Mouse (Mus musculus) hindbrain, postnatal 0 days (tissue): ENCODE data around the gene Amh. TPM values are rescaled to one million over a fixed set of nuclear protein-coding genes. Genes with fewer than 3 reads are reported as not detected.
"Not testable (repeated sequence)": the region's sequence is repeated elsewhere in the genome, so short reads cannot be mapped to it uniquely, and the experiment has no call there.

ENCODE experiments used
- ATAC-seq: fragments of 200-750 bp; cut with Nextera tagmentation; 2 replicates; pipeline ENCODE4 v1.8.0; 2017; ENCODE audit warnings: mild to moderate bottlenecking, moderate TSS enrichment, moderate library complexity
- DNase-seq: peaks from one replicate; pipeline ENCODE4 v3.0.0-alpha.2; 2015; ENCODE audit warnings: low spot score
- H3K27ac ChIP-seq: fragments of 300-500 bp; sonication (generic); 2 replicates; pipeline ENCODE4 v1.5.1; 2014; ENCODE audit warnings: mild to moderate bottlenecking
- H3K27me3 ChIP-seq: fragments of 300-500 bp; sonication (generic); 2 replicates; pipeline ENCODE4 v1.6.1; 2014; ENCODE audit warnings: low read length, mixed read lengths; ENCODE audit not compliant: insufficient read depth
- H3K36me3 ChIP-seq: fragments of 300-500 bp; sonication (generic); 2 replicates; pipeline ENCODE4 v1.6.1; 2014; ENCODE audit warnings: low read length, mixed read lengths; ENCODE audit not compliant: insufficient read depth
- H3K4me1 ChIP-seq: fragments of 300-500 bp; sonication (generic); 2 replicates; pipeline ENCODE4 v1.6.1; 2014; ENCODE audit warnings: antibody characterized with exemption, low read length, mixed read lengths; ENCODE audit not compliant: insufficient read depth
- H3K4me2 ChIP-seq: fragments of 300-500 bp; sonication (generic); 2 replicates; pipeline ENCODE4 v1.6.1; 2014; ENCODE audit warnings: low read depth, mild to moderate bottlenecking, low read length, moderate library complexity, mixed read lengths
- H3K4me3 ChIP-seq: fragments of 300-500 bp; sonication (generic); 2 replicates; pipeline ENCODE4 v1.5.1; 2014; ENCODE audit warnings: low read length
- H3K9ac ChIP-seq: fragments of 300-500 bp; sonication (generic); replicated peaks from 2 replicates; pipeline ENCODE4 v1.6.1; 2014; ENCODE audit warnings: mild to moderate bottlenecking, low read length, moderate library complexity, mixed read lengths
- H3K9me3 ChIP-seq: fragments of 300-500 bp; sonication (generic); 2 replicates; pipeline ENCODE4 v1.6.1; 2016; ENCODE audit warnings: low read length, mixed read lengths
- CTCF ChIP-seq: IDR thresholded peaks from 2 replicates; pipeline ENCODE4 v1.5.1; 2016; ENCODE audit warnings: antibody characterized with exemption, control low read depth, low read depth
- WGBS: fragments of 180-500 bp; shearing (Covaris S2); extraction: QIAGEN DNeasy Blood & Tissue Kit; methylation state at CpG from one replicate; pipeline ENCODE4 v1.1.7; 2014; 5-methylcytosine and 5-hydroxymethylcytosine counted together
- polyA plus RNA-seq: library from polyadenylated mRNA; unstranded; fragments of >200 nt; fragmentation: Nextera tagmentation; extraction: Ambion mirVana; gene quantifications from 2 replicates; pipeline ENCODE4 v1.2.1, GENCODE M21; 2015
- total RNA-seq: library from RNA; depleted of rRNA; stranded (reverse); fragments of >200 nt; gene quantifications from 2 replicates; pipeline ENCODE4 v1.2.3, GENCODE M21; 2014

The Amh gene
- total and polyA plus RNA-seq, 2 experiments from 2014 or later = 2.6 TPM; not detected in 1

- 7% methylated on average over 15 of the region's 20 CpGs for WGBS
- Histone ChIP-seq H3K4me3 (no peak overlapping the region), H3K27ac (no peak overlapping the region), H3K9ac (no peak overlapping the region), H3K27me3 (peaks cover 5% of the 10 kb centered on the region; the same call in 1 of the 2 replicates), H3K36me3 (no peaks in the 10 kb centered on the region), H3K4me1 (peaks cover 21% of the 10 kb centered on the region), H3K4me2 (0 out of 2 replicates have a peak overlapping the region, but pooled peaks have one; percentile 23), H3K9me3 (no peaks in the 10 kb centered on the region)
- TF ChIP-seq CTCF = no peak
- DNase-seq = no peak
- no peak for ATAC-seq
These were observed 5.0 kb downstream of the Amh start for GRCm38 (mm10) chr10:80810084-80810483.

- no peak for TF ChIP-seq CTCF
- no peak for DNase-seq
- no peaks in the 10 kb centered on the region for H3K36me3 ChIP-seq
- H3K27me3 ChIP-seq = peaks cover 5% of the 10 kb centered on the region; the same call in 1 of the 2 replicates
- no peak overlapping the region for H3K9ac ChIP-seq
- H3K4me2 ChIP-seq = no peak overlapping the region
- H3K27ac ChIP-seq = no peak overlapping the region
- peaks cover 14% of the 10 kb centered on the region; the same call in 1 of the 2 replicates for H3K4me1 ChIP-seq
- H3K9me3 ChIP-seq = no peaks in the 10 kb centered on the region
- WGBS = 69% methylated on average over 5 of the region's 5 CpGs
- no peak overlapping the region for H3K4me3 ChIP-seq
- no peak for ATAC-seq
These were observed 7.5 kb downstream of the Amh start for GRCm38 (mm10) chr10:80812391-80813041.

GRCm38 (mm10) chr10:80813366-80813765, 8.3 kb downstream of the Amh start, which contains the start of gene Jsrp1:
Gene Jsrp1 (minus strand): TSS chr10:80813498.
- H3K36me3 ChIP-seq = no peaks in the 10 kb centered on the region
- H3K4me1 ChIP-seq = peaks cover 14% of the 10 kb centered on the region; the same call in 1 of the 2 replicates
- H3K27me3 ChIP-seq = peaks cover 5% of the 10 kb centered on the region; the same call in 1 of the 2 replicates
- no peak for TF ChIP-seq CTCF
- WGBS = 64% methylated on average over 4 of the region's 4 CpGs
- H3K4me2 ChIP-seq = no peak within 1 kb of the TSS
- DNase-seq (no peak), ATAC-seq (no peak)
- H3K4me3 ChIP-seq = no peak within 1 kb of the TSS
- H3K27ac ChIP-seq = no peak within 1 kb of the TSS
- no peak within 1 kb of the TSS for H3K9ac ChIP-seq
- H3K9me3 ChIP-seq = no peaks in the 10 kb centered on the region

GRCm38 (mm10) chr10:80814800-80815199, 9.8 kb downstream of the Amh start:
- 61% methylated on average over 7 of the region's 7 CpGs for WGBS
- 0 out of 2 replicates have a peak, but pooled peaks have one; percentile 5 for TF ChIP-seq CTCF
- no peaks in the 10 kb centered on the region for H3K36me3 ChIP-seq
- H3K27me3 ChIP-seq = peaks cover 5% of the 10 kb centered on the region; the same call in 1 of the 2 replicates
- H3K4me2 ChIP-seq = no peak overlapping the region
- ATAC-seq (no peak), DNase-seq (no peak)
- no peak overlapping the region for H3K4me3 ChIP-seq
- no peak overlapping the region for H3K9ac ChIP-seq
- H3K4me1 ChIP-seq = peaks cover 4% of the 10 kb centered on the region; the same call in 1 of the 2 replicates
- no peaks in the 10 kb centered on the region for H3K9me3 ChIP-seq
- no peak overlapping the region for H3K27ac ChIP-seq

- DNase-seq, H3K27ac ChIP-seq, H3K4me1 ChIP-seq, H3K4me3 ChIP-seq, H3K36me3 ChIP-seq, H3K9me3 ChIP-seq, H3K27me3 ChIP-seq, H3K4me2 ChIP-seq, ATAC-seq, H3K9ac ChIP-seq: not testable (repeated sequence)
- 81% methylated on average over 3 of the region's 3 CpGs for WGBS
These were observed 11.3 kb downstream of the Amh start for GRCm38 (mm10) chr10:80816303-80816702.

- Histone ChIP-seq H3K4me2 (no peak overlapping the region), H3K9me3 (no peaks in the 10 kb centered on the region), H3K4me3 (no peak overlapping the region), H3K4me1 (no peaks in the 10 kb centered on the region), H3K27ac (no peak overlapping the region), H3K9ac (no peak overlapping the region), H3K36me3 (no peaks in the 10 kb centered on the region), H3K27me3 (no peaks in the 10 kb centered on the region)
- ATAC-seq (no peak), DNase-seq (no peak)
- WGBS = 69% methylated on average over 2 of the region's 2 CpGs
- TF ChIP-seq CTCF = no peak
These were observed 12.1 kb downstream of the Amh start for GRCm38 (mm10) chr10:80817164-80817563.

- WGBS = 86% methylated on average over 7 of the region's 7 CpGs
- H3K9me3 ChIP-seq, H3K27me3 ChIP-seq, H3K9ac ChIP-seq, H3K4me3 ChIP-seq, ATAC-seq, H3K4me2 ChIP-seq, H3K27ac ChIP-seq, DNase-seq, H3K4me1 ChIP-seq, H3K36me3 ChIP-seq: not testable (repeated sequence)
- peak; percentile 29; the same call in 1 of the 2 replicates for TF ChIP-seq CTCF
These were observed 12.9 kb downstream of the Amh start for GRCm38 (mm10) chr10:80817955-80818354.
